Mouse (Mus musculus) CD8-positive naive resting alpha-beta T cell, adult 2 months (primary cell): ENCODE measurements around the gene Flnb.

ENCODE experiments used
- DNase-seq, 2 experiments: peaks; one replicate each; pipeline ENCODE4 v3.0.0; 2022; ENCODE audit warnings: low read depth in 2 of 2, low spot score in 2 of 2

The Flnb gene

DNA sequence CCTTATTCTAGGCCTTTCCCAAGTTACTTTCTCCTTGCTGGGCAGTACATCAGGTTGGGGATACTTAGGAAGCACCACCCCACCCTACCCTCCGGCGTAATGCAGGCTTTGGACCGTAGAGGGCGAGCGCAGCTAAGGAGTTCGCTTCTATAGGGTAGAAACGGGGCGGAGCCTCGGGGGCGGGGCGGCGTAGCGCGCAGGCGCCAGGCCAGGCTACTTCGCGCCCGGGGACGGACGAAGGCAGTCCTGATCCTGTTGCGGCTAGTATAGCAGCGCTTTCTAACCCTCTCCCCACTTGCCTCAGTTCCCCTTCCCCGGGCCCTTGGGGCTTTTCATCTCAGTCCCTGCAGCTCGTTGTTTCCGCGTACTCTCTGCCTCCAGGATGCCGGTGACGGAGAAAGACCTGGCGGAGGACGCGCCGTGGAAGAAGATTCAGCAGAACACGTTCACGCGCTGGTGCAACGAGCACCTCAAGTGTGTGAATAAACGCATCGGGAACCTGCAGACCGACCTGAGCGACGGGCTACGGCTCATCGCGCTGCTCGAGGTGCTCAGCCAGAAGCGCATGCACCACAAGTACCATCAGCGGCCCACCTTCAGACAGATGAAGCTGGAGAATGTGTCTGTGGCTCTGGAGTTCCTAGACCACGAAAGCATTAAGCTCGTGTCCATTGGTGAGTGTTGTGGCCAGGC is at the start of gene Flnb:
TSS of gene Flnb (plus strand) at position 188 of the 693 bp plus-strand sequence.
- DNase-seq = peak; percentile 94 to 97

DNA sequence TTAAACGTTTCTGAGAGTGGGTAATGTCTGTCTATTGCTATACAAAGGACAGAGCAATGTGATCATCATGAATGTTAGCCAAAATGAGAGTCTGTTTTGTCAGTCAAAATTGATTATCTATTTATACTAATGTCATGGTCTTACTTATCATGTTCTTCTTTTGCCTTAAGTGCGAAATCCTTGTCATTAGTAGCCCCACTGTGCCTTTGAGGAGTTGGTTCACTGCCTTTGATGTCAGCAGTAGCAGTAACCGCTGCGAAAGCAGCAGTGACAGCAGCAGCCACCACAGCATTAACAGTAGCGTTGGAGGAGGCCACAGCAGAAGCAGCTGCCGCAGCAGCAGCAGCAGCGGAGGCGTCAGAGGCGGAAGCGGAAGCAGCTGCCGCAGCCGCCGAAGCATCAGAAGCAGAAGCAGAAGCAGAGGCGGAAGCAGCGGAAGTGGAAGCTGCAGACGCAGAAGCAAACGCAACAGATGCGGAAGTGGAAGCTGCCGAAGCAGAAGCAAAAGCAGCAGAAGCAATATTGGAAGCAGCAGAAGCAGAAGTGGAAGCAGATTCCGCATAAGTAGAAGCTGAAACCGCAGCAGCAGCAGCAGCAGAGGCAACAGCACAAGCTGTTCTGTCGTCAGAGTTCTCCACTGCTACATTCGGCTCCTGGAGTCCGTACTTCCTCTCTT is 43.9 kb upstream of the Flnb start:
- peak; percentile 62 to 68 for DNase-seq

DNA sequence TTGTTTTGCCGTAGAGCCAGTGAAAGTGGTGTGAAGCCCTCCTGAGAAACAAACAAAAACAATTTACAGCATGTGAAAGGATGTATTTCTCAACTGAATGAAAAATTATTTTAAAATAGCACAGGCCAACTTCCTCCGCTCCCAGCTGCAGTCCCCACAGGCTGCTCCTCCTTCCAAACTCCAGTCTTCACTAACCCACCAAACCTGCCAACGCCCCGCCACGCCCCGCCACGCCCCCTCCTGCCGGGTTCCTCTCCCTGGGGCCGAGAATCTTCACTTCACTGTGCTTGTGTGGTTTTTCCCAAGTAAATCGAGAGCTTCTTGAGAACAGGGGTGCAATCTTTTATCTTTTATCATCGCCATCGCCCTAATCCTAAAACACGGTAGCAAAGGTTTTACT is 31.7 kb upstream of the Flnb start:
- no peak for DNase-seq

DNA sequence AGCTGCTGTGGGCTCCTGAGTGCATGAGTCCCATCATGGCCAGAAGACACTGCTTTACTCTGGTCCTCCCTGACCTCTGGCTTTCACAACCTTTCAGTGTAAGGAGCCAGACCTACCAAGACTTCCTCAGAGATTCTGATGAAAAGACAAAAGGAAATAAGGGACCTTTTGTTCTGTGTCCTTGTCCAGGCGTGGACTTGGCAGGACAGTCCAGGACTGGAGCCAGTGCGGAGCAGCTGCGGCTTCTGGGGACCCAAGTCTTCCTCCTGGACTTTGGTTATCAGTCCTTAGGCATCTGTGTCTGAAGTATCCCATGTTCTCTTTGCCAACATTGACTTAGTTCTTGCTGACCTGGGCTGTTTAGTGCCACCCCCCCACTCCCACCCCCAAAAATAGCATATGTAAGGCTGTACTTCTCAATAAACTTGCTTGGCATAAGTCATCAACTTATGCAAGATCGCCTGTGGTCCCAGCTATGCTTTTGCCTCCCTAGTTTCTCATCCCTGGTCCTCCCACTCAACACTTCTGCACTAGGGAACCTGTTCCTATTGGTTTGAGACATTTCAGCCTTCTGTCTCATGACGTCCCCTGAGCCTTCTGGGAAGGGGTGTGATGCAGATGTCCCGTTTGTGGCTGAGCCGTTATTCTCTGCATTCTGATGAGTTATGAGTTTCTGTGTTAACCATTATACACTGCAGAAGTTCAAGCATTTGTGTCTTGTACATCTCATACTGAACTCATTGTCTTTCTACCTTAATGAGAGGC is 28.3 kb upstream of the Flnb start:
- no peak for DNase-seq

DNA sequence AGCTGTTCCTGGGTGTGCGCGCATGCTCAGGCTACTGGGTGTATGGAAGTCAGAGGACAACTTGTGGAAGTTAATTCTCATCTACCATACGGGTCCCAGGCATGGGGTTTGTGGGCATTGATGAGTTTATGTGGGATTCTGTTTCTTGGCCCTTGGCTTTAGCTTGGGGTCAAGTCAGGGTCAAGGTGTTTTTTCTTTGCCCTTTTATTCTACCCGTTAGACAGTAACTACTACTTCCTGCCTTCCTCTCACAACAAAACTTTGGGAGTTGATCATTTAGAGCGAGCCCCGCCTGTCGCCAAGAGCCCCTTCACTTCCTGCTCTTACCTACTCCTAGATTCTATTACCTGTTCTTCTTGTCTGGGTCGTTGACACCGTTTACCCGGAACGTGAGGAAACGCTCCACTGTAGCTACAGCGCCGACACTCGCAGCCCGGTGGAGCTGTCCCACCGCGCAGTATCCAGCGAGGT is 26.7 kb upstream of the Flnb start:
- no peak for DNase-seq

DNA sequence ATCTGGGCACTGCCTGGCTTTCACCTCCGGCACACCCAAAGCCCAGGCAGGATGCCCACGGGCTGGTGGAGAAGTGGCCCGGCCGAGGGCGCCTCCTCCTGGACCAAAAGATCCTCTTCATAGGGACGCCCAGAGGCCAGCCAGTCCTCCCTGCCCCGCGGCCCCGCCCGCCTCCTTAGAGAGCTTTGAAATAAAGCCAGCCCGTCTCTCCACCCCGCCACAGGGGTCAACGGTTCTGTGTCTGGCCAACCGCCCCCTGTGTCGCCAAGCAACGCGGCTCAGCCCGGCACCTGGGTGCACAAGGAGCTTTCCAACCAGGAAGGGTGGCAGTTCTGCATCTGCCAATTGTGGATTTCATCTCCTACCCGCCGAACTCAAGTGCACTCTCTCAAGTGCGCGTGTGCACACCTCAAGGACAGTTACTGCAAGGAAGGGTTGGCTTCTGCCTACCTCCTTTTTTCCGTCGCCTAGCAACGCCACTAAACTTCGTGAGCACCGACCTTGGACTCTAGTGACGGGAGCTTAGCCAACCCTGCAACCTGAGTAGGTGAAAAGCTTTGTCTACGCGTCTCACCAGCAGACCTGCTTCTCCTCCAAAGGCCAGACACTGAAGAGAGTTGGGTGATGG is 26.1 kb upstream of the Flnb start, which contains the start of gene Gm26661:
TSS of gene Gm26661 (plus strand) at position 56 of the 628 bp plus-strand sequence.
- peak; percentile 26 to 45 for DNase-seq

DNA sequence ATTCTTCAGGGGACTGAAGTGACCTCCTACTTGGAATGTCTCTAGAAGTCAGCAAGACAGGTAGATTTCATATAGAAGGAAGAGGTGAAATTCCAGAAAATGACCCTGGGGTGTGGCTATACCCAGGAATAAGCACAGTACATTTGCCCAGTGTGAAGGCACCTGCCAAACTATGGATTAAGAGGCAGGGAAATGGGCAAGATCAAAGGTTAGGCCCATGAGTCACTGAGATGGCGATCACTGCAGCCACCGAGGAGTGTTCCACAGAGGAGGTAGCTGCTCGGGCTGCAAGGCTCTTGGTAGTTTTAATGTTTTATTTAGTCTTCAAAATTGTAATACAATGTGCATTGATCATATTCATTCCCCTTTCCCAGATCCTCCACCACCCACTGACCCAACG is 21.8 kb upstream of the Flnb start:
- DNase-seq = no peak

DNA sequence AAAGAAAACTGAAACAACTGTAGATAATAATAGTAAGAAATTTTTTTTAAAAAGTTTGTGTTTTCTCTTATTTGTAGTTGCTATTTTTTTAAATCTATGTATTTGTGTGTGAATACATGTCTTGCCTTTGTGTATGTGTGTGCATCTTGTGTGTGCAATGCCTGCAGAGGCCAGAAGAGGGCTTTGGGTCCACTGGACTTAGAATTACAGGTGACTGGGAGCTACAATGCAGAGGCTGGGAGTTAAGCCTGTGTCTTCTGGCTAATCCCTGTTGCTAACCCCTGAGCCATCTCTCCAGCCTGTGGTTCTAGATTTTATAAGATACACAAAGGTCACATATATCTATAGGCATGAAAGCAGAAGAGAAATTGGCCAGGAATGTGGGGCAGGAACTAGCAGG is 17.1 kb upstream of the Flnb start:
- DNase-seq = no peak

DNA sequence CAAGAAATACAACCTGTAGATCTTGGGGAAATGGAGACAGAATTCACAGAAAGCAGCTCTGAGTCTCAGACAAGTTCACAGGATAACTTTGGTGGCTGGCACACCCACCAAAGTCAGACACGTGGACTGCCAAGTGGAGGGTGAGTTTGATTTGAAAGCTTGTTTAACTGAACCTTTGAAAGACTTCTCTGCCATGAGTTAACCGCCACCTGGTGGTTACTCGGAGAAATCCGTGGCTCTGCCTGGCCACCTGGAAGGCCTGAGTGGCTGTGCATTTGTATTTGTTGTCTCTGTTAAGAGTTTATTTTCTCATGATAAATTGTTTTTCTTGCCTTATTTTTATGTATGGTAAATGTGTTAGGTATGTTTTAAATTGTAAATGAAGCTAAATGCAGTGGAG is 15.9 kb upstream of the Flnb start:
- peak in 1 of 2 experiments; percentile 35 for DNase-seq

DNA sequence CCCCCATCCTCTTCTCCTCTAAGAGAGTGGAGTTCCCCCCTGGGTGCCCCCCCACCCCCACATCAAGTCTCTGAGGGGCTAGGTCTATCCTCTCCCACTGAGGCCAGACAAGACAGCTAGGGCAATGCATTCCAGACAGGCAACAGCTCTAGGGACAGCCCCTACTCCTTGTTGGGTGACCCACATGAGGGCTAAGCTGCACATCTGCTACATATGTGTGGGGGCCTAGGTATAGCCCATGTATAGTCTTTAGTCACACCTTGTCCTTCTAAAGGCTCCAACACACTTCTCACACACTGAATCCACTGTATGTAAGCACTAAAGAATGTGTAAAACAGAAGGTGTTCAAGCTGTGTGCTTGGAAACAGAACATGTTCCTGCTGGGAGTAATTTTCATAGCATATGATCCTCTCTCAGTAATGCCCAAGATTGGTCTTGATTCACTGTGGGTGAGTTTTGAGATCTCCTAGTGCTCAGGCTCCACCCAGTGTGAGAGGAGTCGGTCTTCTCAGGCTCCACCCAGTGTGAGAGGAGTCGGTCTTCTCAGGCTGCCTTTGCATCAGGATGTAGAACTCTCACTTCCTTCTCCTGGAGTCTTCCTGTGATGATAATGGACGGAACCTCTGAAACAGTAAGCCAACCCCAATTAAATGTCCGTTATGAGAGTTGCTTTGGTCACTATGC is 13.7 kb upstream of the Flnb start:
- no peak for DNase-seq

DNA sequence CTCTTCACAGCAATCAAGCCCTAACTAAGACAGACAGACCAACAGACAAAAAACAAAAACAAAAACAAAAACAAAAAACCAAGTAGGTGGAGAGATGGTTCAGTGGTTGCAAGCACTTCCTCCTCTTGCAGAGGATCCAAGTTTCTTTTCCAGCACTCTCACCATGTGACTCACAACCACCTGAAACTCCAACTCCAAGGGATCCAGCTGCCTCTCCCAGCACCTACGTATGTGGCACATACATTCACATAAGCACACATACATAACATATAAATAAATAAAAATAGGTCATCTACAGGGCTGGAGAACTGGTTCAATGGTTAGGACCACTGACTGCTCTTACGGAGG is 13.2 kb upstream of the Flnb start:
- DNase-seq = no peak

DNA sequence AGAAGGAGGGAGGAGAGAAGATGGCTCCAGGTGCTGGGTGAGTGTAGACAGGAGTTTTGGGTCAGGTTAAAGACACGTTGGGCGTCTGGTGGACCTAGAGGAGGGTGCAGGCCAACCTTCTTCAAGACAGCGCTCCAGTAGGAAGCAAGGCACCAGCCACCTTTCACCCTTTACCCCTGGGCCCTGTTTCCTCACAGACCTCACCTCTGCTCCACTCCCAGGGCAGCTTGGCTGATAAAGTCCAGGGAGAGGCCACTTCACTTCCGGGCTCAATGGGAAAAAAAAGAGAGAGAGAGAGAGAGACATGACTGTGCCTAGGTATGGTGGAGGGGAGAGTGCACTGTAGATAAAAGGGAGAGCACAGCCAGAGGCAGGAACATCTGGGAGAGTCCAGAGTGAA is 10.0 kb upstream of the Flnb start:
- no peak for DNase-seq

DNA sequence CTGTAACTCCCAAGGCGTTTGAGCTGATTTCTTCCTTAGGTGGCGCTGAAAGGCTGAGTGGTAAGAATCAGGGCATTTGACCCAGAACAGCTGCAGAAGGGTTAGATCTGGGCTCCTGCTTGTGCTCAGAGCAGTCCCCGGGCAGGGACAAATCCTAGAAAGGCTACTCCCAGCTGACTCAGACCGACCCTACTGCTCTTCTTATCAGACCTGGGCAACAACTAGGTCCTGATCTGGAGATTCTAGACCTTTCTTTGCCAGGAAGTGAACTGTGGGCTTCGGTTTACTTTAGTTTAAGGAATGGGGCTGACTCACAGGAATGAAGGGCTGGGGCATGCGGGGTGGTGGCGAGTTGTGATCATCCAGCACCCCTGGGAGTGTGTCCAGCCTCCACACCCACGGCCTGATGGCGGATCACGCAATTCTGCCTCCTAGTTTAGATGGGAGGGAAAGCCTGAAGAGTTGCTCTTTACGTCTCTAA is 9.2 kb upstream of the Flnb start:
- DNase-seq = no peak

DNA sequence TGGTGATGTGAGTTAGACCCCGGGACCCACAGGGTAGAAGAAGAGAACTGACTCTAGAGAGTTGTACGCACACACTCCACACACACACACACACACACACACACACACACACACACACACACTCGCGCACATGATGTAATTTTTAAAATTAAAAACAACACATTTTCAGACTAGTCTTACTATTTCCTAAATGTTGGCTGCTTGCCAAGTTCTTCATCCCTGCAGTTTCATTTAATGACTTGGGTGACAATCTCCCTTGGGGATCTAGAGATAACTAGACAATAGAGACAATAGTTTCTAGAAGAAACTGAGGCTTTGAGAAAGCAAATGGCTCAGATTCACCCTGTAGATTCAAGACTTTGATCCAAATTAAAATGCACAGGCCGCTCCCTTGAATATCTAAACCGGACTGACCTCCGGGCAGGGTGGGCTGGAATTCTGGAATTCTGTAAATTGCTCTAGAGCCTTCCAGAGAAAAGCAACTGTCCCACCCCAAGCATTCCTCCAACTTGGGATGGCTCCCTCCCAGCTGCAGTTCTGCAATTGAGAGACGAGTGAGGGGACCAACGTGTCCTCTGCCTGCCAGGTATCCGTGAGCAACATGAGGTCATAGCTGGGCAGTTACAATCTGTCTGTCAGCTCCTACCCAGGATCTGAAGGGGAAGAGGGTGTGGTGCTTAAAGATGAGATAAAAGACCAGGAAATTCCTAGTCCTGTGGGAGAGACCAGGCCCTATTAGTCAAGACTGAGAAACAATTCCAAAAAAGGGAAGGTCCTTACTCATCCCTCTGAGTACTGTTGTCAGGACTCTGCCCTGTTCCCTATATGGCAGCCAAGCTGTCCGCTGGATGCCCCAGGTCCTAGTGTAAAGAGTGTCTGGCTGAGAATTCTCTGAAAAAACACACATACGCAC is 8.5 kb upstream of the Flnb start:
- no peak for DNase-seq

DNA sequence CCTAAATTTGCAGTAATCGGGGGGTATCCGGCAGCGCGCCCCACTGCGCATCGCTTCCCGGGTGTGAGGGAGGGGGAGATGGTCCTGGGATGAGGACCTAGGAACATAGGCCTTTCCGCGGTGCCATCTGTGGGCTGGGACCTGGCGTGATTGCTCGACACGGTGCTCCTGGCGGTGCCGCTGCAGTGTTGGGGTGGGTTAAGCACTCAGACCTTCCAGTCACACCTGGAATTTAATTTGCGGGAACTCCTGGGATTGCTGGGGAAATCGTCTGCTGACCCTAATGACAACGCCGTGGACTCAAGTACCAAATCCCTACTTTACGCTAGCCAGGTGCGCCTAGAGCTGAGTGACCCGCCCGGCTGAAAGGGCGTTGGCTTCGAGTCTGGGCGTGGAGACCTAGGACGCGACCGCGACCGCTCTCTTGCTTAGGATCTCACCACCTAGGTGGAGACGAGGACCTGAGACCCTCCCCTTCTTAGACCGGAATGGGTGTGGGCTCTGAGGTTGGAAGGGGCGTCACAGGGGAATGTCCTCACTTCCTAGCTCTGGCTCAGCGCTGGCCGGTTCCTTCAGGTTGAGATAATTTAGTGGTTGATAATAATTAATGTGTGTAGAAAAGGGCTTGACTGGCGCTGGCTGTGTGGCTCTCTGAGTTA is 835 bp downstream of the Flnb start:
- DNase-seq = no peak

DNA sequence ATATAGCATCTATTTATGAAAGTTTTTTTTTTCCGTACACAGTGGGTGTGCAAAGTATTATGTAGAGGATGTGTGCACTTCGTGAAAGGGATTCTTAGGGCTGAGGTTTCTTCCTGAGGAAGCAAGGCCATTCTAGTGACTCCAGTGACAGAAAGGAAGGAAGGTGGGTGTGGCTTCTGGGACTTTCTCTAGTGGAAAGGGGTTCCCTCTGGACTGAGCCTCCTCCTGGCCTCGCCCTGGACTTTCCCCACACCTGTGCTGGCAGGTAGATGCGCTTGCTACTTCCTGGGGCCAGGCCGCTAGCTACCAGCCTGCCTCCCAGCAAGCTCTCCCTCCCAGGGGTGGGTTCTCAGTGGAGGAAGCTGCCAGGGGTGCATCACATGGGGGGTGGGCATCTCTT is 1.7 kb downstream of the Flnb start:
- no peak for DNase-seq

DNA sequence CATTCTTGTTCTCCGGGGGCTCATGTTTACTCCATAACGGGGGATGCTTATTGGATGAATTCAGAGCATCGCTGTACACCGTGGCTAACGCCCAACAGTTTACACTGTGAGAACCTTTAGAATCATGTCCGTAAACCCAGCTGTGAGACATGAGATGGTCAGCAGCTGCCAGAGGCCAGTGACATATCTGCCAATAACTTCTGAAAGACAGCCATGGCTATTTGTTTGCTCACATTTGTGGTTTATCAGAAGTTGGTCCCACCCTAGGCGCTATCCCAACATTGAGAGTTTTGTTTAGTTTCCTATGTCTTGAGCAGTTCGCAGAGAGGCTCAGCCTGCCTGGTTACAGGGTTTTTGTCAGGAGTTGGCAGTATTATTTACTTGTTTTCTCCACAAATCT is 3.6 kb downstream of the Flnb start:
- no peak for DNase-seq

DNA sequence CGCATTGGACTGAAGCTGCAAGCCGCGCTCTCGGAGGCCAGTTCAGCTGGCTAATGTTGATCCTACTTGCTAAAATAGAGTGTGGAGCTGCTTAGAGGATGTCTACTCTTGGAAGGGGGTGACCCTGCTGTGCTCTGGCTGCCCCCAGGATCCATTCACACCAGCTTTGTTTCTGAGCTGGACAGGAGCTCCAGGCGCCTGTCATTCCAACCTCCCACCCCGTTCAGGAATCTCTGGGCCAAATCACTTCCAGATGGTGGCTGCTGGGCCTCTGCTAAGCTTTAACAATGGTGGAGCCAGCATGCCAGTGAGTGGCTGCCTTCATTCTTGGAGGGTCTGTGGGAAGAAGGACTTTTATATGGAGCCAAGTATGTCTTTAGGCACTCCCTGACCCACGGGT is 4.9 kb downstream of the Flnb start:
- DNase-seq = no peak

DNA sequence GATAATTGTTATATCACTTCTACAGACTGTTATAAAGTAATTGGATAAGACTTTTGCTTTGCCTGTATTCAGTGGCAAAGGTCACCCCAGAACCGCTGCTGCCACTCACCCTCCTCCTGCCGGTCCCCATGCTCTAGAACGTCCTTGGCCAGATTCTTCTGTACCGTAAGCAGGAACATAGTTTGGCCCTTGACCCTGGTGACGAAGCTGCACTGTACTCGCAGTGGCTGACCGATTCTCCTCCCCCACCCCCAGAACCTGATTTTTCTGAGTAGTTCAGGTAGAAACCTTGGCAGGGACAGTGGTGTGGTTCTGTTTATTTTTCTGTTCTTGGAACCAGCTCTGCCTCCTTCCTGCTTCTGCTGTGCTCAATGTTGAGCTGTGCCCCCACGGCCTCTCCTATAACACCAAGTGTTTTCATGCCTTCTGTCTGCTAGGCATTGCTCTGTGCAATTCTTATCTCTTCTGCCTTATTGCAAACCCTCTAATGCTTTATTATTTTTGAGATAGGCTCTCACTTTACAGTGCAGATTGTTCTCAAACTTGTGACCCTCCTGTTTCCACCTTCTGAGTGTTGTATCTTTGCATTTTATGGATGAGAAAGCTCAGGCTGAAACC is 7.0 kb downstream of the Flnb start:
- DNase-seq = no peak
